Mouse (Mus musculus) midbrain, embryonic 10.5 days (tissue): ENCODE measurements around the gene Itgam. TPM values are rescaled to one million over a fixed set of nuclear protein-coding genes. Genes with fewer than 3 reads are reported as not detected.

Experiments
- DNase-seq: peaks from one replicate; pipeline ENCODE4 v3.0.0-alpha.2; 2017; ENCODE audit warnings: low spot score
- H3K27ac ChIP-seq: fragments of 300-500 bp; sonication (generic); replicated peaks from 2 replicates; pipeline ENCODE4 v1.5.1; 2016; ENCODE audit warnings: mild to moderate bottlenecking
- H3K27me3 ChIP-seq: fragments of 300-500 bp; sonication (generic); 2 replicates; pipeline ENCODE4 v1.6.1; 2016; ENCODE audit warnings: low read depth, mild to moderate bottlenecking; ENCODE audit not compliant: poor library complexity, severe bottlenecking
- H3K36me3 ChIP-seq: fragments of 300-500 bp; sonication (generic); 2 replicates; pipeline ENCODE4 v1.6.1; 2016; ENCODE audit warnings: mild to moderate bottlenecking, moderate library complexity
- H3K4me1 ChIP-seq: fragments of 300-500 bp; sonication (generic); 2 replicates; pipeline ENCODE4 v1.6.1; 2016
- H3K4me3 ChIP-seq: fragments of 300-500 bp; sonication (generic); 2 replicates; pipeline ENCODE4 v1.5.1; 2016; ENCODE audit warnings: mild to moderate bottlenecking, moderate library complexity
- H3K9me3 ChIP-seq: fragments of 300-500 bp; sonication (generic); replicated peaks from 2 replicates; pipeline ENCODE4 v1.6.1; 2016; ENCODE audit warnings: mild to moderate bottlenecking
- WGBS: fragments of 180-500 bp; shearing (Covaris S2); methylation state at CpG from one replicate; pipeline ENCODE4 v1.1.7; 2016; 5-methylcytosine and 5-hydroxymethylcytosine counted together
- polyA plus RNA-seq: library from polyadenylated mRNA; unstranded; fragments of >200 nt; fragmentation: Nextera tagmentation; extraction: Ambion mirVana; gene quantifications from 2 replicates; pipeline ENCODE4 v1.2.1, GENCODE M21; 2016

The Itgam gene
- polyA plus RNA-seq, 1 experiment from 2014 or later = 0.48 TPM

DNA sequence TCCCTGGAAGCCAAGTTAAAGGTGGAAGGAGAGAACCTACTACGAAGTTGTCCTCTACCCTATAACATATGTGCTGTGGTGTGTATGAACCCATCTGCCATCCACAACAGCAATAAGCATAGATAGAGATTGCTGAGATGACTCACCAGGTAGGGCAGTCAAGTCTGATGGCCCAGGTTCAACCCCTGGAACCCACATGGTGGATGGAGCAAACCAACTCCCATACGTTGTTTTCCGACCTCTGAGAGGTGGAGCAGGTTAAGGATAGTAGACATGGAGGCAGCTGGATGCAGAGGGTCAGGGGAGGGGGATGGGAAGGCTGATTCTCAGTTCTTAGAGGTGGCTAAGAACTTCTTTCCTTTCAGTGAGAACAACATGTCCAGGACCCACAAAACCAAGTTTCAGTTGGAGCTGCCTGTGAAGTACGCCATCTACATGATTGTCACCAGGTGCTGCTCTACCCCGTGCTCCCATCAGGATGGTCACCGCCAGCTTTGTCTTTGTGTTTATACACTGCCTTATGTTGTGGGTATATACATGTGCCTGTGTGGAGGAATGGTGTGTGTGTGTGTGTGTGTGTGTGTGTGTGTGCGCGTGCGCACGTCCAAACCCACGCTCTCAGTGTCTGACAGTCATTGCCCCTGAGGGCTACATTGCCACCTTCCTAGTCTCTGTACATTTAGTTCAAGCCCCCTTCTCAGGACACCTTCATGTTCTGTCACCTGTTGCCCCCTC lies 52.1 kb downstream of the Itgam start:
- Histone ChIP-seq H3K4me3 (no peak overlapping the region), H3K4me1 (no peaks in the 10 kb centered on the region), H3K27ac (no peak overlapping the region), H3K9me3 (no peaks in the 10 kb centered on the region), H3K36me3 (no peaks in the 10 kb centered on the region), H3K27me3 (no peaks in the 10 kb centered on the region)
- DNase-seq = no peak
- WGBS = 96% methylated on average over 11 of the region's 11 CpGs

DNA sequence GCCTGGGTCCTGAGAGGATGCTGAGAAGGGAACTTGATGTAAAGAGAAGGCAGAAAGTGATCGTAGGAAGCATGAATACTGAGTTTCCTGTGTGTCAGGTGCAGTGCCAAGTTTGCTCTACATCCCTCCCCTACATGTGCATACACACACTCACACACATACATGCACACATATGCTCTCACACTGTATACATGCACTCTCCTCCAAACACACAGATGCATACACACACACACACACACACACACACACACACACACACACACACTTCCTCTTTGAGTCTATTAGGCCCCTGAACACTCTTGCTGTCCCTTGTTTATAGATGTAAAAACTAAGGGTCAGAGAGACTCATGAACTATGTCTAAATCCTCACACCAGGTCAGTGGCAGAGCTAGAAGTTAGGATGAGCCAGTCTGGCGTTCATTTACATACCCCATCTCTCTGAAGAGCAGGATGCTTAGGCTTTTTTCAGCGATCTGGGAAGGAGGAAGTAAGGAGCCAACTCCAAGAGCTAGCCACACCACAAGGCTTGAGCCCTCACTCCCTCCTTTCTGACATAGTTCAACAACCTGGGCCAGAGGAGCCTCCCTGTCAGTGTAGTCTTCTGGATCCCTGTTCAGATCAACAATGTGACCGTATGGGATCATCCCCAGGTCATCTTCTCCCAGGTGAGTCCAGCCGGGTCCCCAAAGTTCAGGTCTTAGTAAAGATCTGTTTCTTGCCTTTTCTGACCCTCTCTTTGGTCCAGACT lies 52.9 kb downstream of the Itgam start:
- H3K27ac ChIP-seq = no peak overlapping the region
- DNase-seq = no peak
- H3K36me3 ChIP-seq = no peaks in the 10 kb centered on the region
- no peaks in the 10 kb centered on the region for H3K9me3 ChIP-seq
- no peaks in the 10 kb centered on the region for H3K27me3 ChIP-seq
- H3K4me3 ChIP-seq = no peak overlapping the region
- 74% methylated on average over 5 of the region's 5 CpGs for WGBS
- no peaks in the 10 kb centered on the region for H3K4me1 ChIP-seq

DNA sequence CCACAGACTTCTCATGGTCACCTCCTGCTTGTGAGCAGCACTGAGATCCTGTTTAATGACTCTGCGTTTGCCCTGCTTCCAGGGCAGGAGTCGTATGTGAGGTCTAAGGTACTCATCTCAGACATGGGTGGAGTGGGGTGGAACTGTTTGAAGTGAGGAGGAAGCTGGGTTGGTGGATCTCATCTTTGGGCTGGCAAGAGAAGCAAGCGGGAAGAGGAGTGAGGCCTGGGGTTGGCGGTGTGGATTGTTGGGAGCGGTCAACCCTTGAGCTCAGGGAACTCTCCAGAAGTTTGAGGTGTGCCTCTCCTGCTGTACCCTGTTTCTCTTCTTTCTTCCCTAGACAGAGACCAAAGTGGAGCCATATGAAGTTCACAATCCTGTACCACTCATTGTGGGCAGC lies 54.0 kb downstream of the Itgam start:
- no peak for DNase-seq
- Histone ChIP-seq H3K36me3 (no peaks in the 10 kb centered on the region), H3K4me1 (no peaks in the 10 kb centered on the region), H3K4me3 (no peak overlapping the region), H3K27me3 (no peaks in the 10 kb centered on the region), H3K27ac (no peak overlapping the region), H3K9me3 (no peaks in the 10 kb centered on the region)
- WGBS = 92% methylated on average over 5 of the region's 5 CpGs

DNA sequence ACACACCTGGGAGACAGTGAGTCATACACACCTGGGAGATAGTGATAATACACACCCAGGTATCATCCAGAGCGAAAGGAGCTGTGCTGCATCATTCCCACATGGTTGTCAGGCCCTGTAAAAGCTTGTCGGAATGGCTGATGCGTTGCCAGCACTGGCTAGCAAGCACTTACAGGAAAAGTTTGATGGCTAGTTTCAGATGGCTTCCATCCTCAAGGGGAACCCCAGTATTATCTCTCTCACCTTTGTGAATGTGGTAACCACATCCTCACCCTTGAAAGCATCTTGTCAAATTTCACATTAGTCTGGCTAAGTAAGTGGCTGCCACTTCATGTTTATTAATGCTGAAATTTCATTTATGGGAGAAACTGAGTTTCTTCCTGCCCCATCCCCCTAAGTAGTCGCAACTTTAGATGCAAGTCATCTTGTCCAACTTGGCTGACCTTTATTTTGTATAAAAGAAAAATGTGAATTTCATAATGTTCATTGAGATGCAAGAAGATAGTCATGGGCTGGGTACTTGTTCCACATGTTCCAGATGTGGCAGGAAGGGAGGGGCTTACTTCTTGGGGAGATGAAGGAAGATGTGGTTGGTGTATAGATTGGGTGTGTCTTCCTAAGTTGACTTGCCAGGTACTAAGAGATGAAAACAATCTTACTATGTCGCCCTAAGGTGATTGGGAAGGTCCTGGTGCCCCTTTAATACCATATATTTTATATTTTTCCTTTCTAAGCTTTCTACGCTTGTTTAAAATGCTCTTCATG lies 57.5 kb downstream of the Itgam start:
- no peak overlapping the region for H3K27ac ChIP-seq
- WGBS = 85% methylated on average over 6 of the region's 6 CpGs
- no peaks in the 10 kb centered on the region for H3K4me1 ChIP-seq
- no peaks in the 10 kb centered on the region for H3K27me3 ChIP-seq
- DNase-seq = no peak
- no peaks in the 10 kb centered on the region for H3K9me3 ChIP-seq
- H3K36me3 ChIP-seq = no peaks in the 10 kb centered on the region
- no peak overlapping the region for H3K4me3 ChIP-seq

DNA sequence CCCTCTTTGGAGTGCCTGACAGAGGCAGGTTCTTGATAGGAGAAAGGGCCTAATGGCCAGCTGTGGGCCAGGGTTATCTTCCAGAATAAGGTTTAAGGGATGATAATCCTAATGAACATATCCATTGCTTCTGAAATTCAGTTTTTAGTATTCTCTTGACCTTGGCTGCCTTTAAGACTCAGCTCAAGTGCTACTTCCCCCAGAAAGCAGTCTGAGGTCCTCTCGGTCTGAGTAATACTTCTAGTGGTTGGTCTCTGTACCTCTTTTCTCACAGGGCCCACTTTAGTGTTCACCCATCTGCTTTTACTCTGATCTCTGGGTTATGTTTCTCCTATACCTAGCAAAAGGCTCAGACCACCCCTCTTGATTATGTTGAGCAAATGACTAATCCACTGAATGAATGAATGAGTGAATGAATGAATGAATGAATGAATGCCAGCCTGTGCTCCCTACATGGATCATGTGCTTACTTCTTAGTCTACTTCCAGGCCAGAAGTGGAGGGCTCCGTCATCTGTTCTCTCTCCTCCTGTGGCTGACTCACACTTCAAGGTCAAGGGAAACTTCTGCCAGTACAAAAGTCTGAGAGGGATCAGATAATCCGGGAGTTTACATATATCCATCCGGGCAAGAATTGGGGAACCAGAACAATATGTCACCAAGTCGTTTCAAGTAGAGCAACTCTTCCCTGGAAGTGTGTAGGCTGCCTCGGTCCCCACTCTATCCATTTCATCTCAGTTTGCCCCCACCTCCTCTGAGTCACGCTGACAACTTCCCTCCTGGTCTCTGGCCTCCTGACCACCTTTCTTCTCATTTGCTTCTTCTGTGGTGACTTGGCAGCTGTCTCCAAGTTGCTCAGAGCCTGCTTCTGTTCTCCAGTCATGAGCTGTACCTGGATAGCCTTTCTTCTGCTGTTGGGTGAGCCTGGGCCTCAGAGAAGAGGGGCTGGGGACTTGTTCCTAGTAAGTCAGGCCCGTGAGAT lies 66.6 kb downstream of the Itgam start, which contains the start of gene Itgax:
Itgax (plus strand) TSS at position 807 of the 980 bp plus-strand sequence.
- Histone ChIP-seq H3K9me3 (no peaks in the 10 kb centered on the region), H3K27ac (no peak within 1 kb of the TSS), H3K36me3 (no peaks in the 10 kb centered on the region), H3K4me3 (no peak within 1 kb of the TSS), H3K27me3 (no peaks in the 10 kb centered on the region), H3K4me1 (no peaks in the 10 kb centered on the region)
- 86% methylated on average over 8 of the region's 8 CpGs for WGBS
- no peak for DNase-seq

DNA sequence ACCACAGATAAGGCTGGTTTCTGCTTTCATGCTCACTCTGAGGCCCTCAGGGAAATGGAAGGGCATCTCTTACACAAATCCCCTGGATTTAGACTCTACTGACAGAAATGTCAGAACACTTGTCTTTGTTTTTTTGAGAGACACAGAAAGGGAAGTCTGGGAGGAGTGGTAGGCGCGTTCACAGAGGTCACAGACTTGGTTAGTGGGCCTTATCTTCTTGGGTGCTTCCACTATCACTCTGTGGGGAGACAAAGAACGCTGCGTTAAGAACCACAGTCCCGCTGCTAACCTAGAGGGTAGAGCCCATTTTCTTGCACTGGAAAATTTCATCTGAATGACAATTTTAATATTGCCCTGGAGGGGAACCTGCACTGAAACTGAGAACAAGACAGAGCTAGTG lies 69.7 kb downstream of the Itgam start:
- Histone ChIP-seq H3K9me3 (no peaks in the 10 kb centered on the region), H3K27ac (no peak overlapping the region), H3K4me3 (no peak overlapping the region), H3K4me1 (no peaks in the 10 kb centered on the region), H3K27me3 (no peaks in the 10 kb centered on the region), H3K36me3 (no peaks in the 10 kb centered on the region)
- no peak for DNase-seq
- 83% methylated on average over 5 of the region's 5 CpGs for WGBS

DNA sequence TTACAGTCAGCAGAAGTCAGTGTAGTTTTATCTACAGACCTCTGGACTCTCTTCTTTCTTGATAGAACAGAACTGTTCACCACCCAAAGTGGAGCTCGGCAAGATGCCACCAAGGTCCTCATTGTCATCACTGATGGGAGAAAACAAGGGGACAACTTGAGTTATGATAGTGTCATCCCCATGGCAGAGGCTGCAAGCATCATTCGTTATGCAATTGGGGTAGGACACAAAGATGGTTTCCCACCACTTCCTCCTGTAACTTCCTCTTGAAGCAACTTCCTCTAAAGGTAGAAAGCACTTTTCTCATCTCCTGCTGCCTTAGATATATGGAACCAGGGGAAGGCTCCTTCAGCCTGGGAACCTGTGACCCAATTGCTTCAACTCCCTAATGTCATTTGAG lies 71.2 kb downstream of the Itgam start:
- WGBS = 87% methylated on average over 2 of the region's 2 CpGs
- no peak overlapping the region for H3K4me3 ChIP-seq
- H3K9me3 ChIP-seq = no peaks in the 10 kb centered on the region
- no peaks in the 10 kb centered on the region for H3K4me1 ChIP-seq
- no peak overlapping the region for H3K27ac ChIP-seq
- no peak for DNase-seq
- H3K27me3 ChIP-seq = no peaks in the 10 kb centered on the region
- no peaks in the 10 kb centered on the region for H3K36me3 ChIP-seq

DNA sequence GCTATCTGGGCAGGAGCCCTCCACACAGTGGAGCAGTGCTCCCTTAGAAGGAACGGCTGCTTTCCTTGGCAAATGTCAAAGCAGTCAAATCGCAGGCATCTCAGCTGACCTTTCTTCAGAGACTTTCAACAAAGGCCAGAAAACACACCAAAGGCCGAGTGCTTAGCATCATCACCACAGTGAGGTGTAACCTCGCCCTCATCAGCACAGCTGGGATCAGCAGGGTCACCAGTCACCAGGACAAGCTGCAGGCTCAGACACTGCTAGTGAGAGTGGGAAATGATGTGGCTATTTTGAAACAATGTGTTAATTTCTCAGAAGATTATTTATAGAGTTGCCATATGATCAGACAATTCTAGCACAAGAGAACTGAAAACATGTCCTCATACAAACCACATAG lies 74.5 kb downstream of the Itgam start:
- H3K27ac ChIP-seq = no peak overlapping the region
- no peaks in the 10 kb centered on the region for H3K27me3 ChIP-seq
- no peaks in the 10 kb centered on the region for H3K36me3 ChIP-seq
- no peak overlapping the region for H3K4me3 ChIP-seq
- H3K9me3 ChIP-seq = no peaks in the 10 kb centered on the region
- 58% methylated on average over 4 of the region's 4 CpGs for WGBS
- DNase-seq = no peak
- no peaks in the 10 kb centered on the region for H3K4me1 ChIP-seq

DNA sequence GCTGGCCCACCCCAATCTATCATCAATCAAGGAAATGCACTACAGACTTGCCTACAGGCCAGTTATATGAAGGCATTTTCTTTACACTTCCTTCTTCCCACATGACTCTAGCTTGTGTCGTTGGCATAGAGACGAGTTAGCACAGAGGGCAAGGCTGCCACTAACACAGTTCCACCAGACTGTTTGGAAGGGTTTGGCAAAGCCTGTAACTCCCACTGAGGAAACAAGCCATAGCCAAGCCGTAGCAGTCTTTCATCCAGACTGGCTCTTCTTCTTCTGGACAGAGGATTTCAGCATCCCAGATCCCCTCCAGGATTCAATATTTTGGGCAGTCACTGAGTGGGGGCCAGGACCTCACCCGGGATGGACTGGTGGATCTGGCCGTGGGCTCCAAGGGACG lies 77.2 kb downstream of the Itgam start:
- H3K9me3 ChIP-seq = no peaks in the 10 kb centered on the region
- no peak overlapping the region for H3K27ac ChIP-seq
- 95% methylated on average over 6 of the region's 6 CpGs for WGBS
- H3K4me1 ChIP-seq = no peaks in the 10 kb centered on the region
- H3K36me3 ChIP-seq = no peaks in the 10 kb centered on the region
- H3K27me3 ChIP-seq = no peaks in the 10 kb centered on the region
- no peak overlapping the region for H3K4me3 ChIP-seq
- DNase-seq = no peak

DNA sequence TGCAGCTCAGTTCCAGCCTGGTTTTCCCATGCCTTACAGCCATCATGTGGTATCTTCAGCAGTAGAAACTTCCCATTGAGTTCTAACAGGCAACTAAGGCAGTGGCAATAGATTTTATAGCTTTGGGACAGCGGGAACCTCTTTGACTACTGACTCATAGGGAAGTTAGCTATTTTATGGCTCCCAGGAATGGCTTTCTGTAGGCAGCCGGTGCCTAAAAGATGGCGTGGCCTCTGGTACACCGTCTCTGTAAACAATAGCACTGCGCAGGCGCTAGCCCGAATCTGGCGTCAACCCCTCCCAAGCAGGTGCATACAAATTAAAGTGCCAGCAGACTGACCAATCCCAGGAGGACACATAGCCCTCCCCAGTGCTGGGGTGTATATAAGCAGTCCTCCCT lies 88.5 kb downstream of the Itgam start:
- no peaks in the 10 kb centered on the region for H3K9me3 ChIP-seq
- H3K4me3 ChIP-seq = no peak overlapping the region
- DNase-seq = no peak
- H3K27ac ChIP-seq = no peak overlapping the region
- no peaks in the 10 kb centered on the region for H3K27me3 ChIP-seq
- H3K4me1 ChIP-seq = no peaks in the 10 kb centered on the region
- H3K36me3 ChIP-seq = no peaks in the 10 kb centered on the region
- WGBS = 92% methylated on average over 8 of the region's 8 CpGs

DNA sequence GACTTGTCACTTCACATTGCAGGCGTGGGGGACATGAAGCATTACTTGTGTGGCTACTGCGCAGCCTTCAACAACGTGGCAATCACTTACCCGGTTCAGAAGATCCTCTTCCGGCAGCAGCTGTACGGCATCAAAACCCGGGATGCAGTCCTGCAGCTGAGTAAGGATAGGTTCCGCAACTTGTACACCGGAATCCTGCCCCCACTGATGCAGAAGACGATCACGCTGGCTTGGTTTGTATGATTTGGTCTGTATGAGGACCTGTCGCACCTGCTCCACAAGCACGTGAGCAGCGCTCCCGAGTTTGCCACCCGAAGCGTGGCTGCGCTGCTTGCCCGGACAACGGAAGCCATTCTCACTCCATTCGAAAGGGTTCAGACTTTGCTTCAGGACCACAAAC lies 91.6 kb downstream of the Itgam start, which contains the start of gene Itgad:
Itgad (plus strand) TSS at position 301 of the 400 bp plus-strand sequence.
- Histone ChIP-seq H3K9me3 (no peaks in the 10 kb centered on the region), H3K4me3 (no peak within 1 kb of the TSS), H3K27ac (no peak within 1 kb of the TSS), H3K4me1 (no peaks in the 10 kb centered on the region), H3K27me3 (no peaks in the 10 kb centered on the region), H3K36me3 (no peaks in the 10 kb centered on the region)
- 95% methylated on average over 21 of the region's 21 CpGs for WGBS
- DNase-seq = no peak

DNA sequence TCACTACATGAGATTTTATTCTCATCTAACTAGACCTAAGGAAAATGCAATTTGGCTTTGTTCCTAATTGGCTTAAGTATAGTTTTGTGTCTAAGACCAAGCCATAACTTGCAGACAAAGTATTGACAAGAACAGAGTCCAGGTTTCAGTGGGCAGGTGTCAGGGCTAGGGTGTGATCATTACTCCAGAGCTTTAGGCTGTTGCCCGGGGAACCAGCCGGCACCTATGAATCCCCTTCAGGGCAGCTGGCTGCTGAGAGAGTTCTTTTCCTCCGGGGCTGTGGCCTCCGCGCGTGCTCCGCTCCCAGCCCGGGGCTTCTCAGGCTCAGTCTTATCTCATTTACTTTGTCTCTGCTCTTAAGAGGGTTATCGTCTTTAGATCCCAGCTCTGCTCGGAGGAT lies 92.5 kb downstream of the Itgam start:
- Histone ChIP-seq H3K4me3 (no peak overlapping the region), H3K36me3 (no peaks in the 10 kb centered on the region), H3K4me1 (no peaks in the 10 kb centered on the region), H3K27ac (no peak overlapping the region), H3K27me3 (no peaks in the 10 kb centered on the region), H3K9me3 (no peaks in the 10 kb centered on the region)
- 61% methylated on average over 10 of the region's 10 CpGs for WGBS
- DNase-seq = no peak
